Mouse (Mus musculus) forebrain, embryonic 10.5 days (tissue): Measurements from ENCODE around the gene Tbc1d30. TPM values are rescaled to one million over a fixed set of nuclear protein-coding genes. Genes with fewer than 3 reads are reported as not detected.
A peak's percentile ranks its signal among the peaks of the same experiment; 100 is the strongest.

Experiments used
- DNase-seq: peaks from one replicate; pipeline ENCODE4 v3.0.0-alpha.2; 2017; ENCODE audit warnings: low spot score; ENCODE audit errors: extremely low spot score
- H3K27ac ChIP-seq: fragments of 300-500 bp; sonication (generic); 2 replicates; pipeline ENCODE4 v1.5.1; 2016; ENCODE audit warnings: mild to moderate bottlenecking
- H3K27me3 ChIP-seq: fragments of 300-500 bp; sonication (generic); 2 replicates; pipeline ENCODE4 v1.6.1; 2016; ENCODE audit warnings: mild to moderate bottlenecking; ENCODE audit not compliant: poor library complexity, severe bottlenecking
- H3K36me3 ChIP-seq: fragments of 300-500 bp; sonication (generic); replicated peaks from 2 replicates; pipeline ENCODE4 v1.6.1; 2016; ENCODE audit warnings: mild to moderate bottlenecking, moderate library complexity
- H3K4me1 ChIP-seq: fragments of 300-500 bp; sonication (generic); 2 replicates; pipeline ENCODE4 v1.6.1; 2016
- H3K4me3 ChIP-seq: fragments of 300-500 bp; sonication (generic); 2 replicates; pipeline ENCODE4 v1.5.1; 2016; ENCODE audit warnings: mild to moderate bottlenecking, moderate library complexity
- H3K9me3 ChIP-seq: fragments of 300-500 bp; sonication (generic); 2 replicates; pipeline ENCODE4 v1.6.1; 2016; ENCODE audit warnings: mild to moderate bottlenecking, moderate library complexity
- WGBS: fragments of 180-500 bp; shearing (Covaris S2); methylation state at CpG from one replicate; pipeline ENCODE4 v1.1.7; 2016; 5-methylcytosine and 5-hydroxymethylcytosine counted together
- polyA plus RNA-seq: library from polyadenylated mRNA; unstranded; fragments of >200 nt; fragmentation: Nextera tagmentation; extraction: Ambion mirVana; gene quantifications from 2 replicates; pipeline ENCODE4 v1.2.1, GENCODE M21; 2016

Tbc1d30 gene
- polyA plus RNA-seq, 1 experiment from 2014 or later = 1.5 TPM

GRCm38 (mm10) chr10:121246971-121247370 lies 104.1 kb downstream of the Tbc1d30 start:
- no peak for DNase-seq
- peaks cover 5% of the 10 kb centered on the region; the same call in 1 of the 2 replicates for H3K4me1 ChIP-seq

GRCm38 (mm10) chr10:121243373-121244207 lies 107.5 kb downstream of the Tbc1d30 start:
- H3K36me3 ChIP-seq = no peaks in the 10 kb centered on the region
- H3K4me3 ChIP-seq = no peak overlapping the region
- H3K27me3 ChIP-seq = no peaks in the 10 kb centered on the region
- H3K9me3 ChIP-seq = no peaks in the 10 kb centered on the region; the same call in 1 of the 2 replicates
- WGBS = 91% methylated on average over 23 of the region's 23 CpGs
- peaks cover 7% of the 10 kb centered on the region for H3K4me1 ChIP-seq
- no peak overlapping the region for H3K27ac ChIP-seq
- DNase-seq = no peak

More at GRCm38 (mm10) chr10:121246971-121247370, 104.1 kb downstream of the Tbc1d30 start:
- Histone ChIP-seq H3K9me3 (no peaks in the 10 kb centered on the region; the same call in 1 of the 2 replicates), H3K27ac (no peak overlapping the region), H3K27me3 (no peaks in the 10 kb centered on the region), H3K36me3 (no peaks in the 10 kb centered on the region), H3K4me3 (no peak overlapping the region)
- 91% methylated on average over 21 of the region's 21 CpGs for WGBS

- DNase-seq = no peak
- H3K4me1 ChIP-seq = peaks cover 17% of the 10 kb centered on the region
- no peaks in the 10 kb centered on the region; the same call in 1 of the 2 replicates for H3K9me3 ChIP-seq
- 93% methylated on average over 10 of the region's 10 CpGs for WGBS
- H3K27me3 ChIP-seq = no peaks in the 10 kb centered on the region
- H3K36me3 ChIP-seq = no peaks in the 10 kb centered on the region
- H3K4me3 ChIP-seq = no peak overlapping the region
- no peak overlapping the region for H3K27ac ChIP-seq
These were observed 108.5 kb downstream of the Tbc1d30 start for GRCm38 (mm10) chr10:121242596-121242995.

GRCm38 (mm10) chr10:121239065-121239464 lies 112.0 kb downstream of the Tbc1d30 start:
- Histone ChIP-seq H3K9me3 (no peaks in the 10 kb centered on the region), H3K4me1 (peaks cover 17% of the 10 kb centered on the region), H3K27me3 (no peaks in the 10 kb centered on the region), H3K4me3 (no peak overlapping the region), H3K27ac (0 out of 2 replicates have a peak overlapping the region, but pooled peaks have one; percentile 58), H3K36me3 (no peaks in the 10 kb centered on the region)
- no peak for DNase-seq
- WGBS = 89% methylated on average over 10 of the region's 10 CpGs

- Histone ChIP-seq H3K9me3 (no peaks in the 10 kb centered on the region), H3K27ac (peak overlapping the region; percentile 58; the same call in 1 of the 2 replicates), H3K27me3 (no peaks in the 10 kb centered on the region), H3K4me1 (peaks cover 17% of the 10 kb centered on the region), H3K36me3 (no peaks in the 10 kb centered on the region), H3K4me3 (no peak overlapping the region)
- 45% methylated on average over 16 of the region's 16 CpGs for WGBS
- DNase-seq = no peak
These were observed 112.5 kb downstream of the Tbc1d30 start for GRCm38 (mm10) chr10:121238551-121238950.

GRCm38 (mm10) chr10:121237377-121237776 lies 113.7 kb downstream of the Tbc1d30 start:
- peaks cover 17% of the 10 kb centered on the region for H3K4me1 ChIP-seq
- H3K4me3 ChIP-seq = no peak overlapping the region
- WGBS = 86% methylated on average over 5 of the region's 5 CpGs
- H3K27me3 ChIP-seq = no peaks in the 10 kb centered on the region
- H3K36me3 ChIP-seq = no peaks in the 10 kb centered on the region
- H3K27ac ChIP-seq = 0 out of 2 replicates have a peak overlapping the region, but pooled peaks have one; percentile 58
- no peaks in the 10 kb centered on the region for H3K9me3 ChIP-seq
- no peak for DNase-seq

- peaks cover 17% of the 10 kb centered on the region for H3K4me1 ChIP-seq
- H3K36me3 ChIP-seq = no peaks in the 10 kb centered on the region
- H3K27me3 ChIP-seq = no peaks in the 10 kb centered on the region
- no peak overlapping the region for H3K4me3 ChIP-seq
- H3K27ac ChIP-seq = no peak overlapping the region
- 84% methylated on average over 10 of the region's 10 CpGs for WGBS
- H3K9me3 ChIP-seq = peaks cover 9% of the 10 kb centered on the region; the same call in 1 of the 2 replicates
- DNase-seq = no peak
These were observed 115.8 kb downstream of the Tbc1d30 start for GRCm38 (mm10) chr10:121235167-121235824.

GRCm38 (mm10) chr10:121234476-121234875 lies 116.6 kb downstream of the Tbc1d30 start:
- peaks cover 17% of the 10 kb centered on the region for H3K4me1 ChIP-seq
- WGBS = 92% methylated on average over 3 of the region's 3 CpGs
- H3K36me3 ChIP-seq = no peaks in the 10 kb centered on the region
- no peak overlapping the region for H3K27ac ChIP-seq
- H3K9me3 ChIP-seq = peaks cover 9% of the 10 kb centered on the region; the same call in 1 of the 2 replicates
- H3K4me3 ChIP-seq = no peak overlapping the region
- no peak for DNase-seq
- no peaks in the 10 kb centered on the region for H3K27me3 ChIP-seq

GRCm38 (mm10) chr10:121228422-121228953 lies 122.6 kb downstream of the Tbc1d30 start:
- H3K4me1 ChIP-seq = no peaks in the 10 kb centered on the region
- H3K36me3 ChIP-seq = no peaks in the 10 kb centered on the region
- H3K9me3 ChIP-seq = peaks cover 9% of the 10 kb centered on the region; the same call in 1 of the 2 replicates
- H3K27me3 ChIP-seq = no peaks in the 10 kb centered on the region
- WGBS = 91% methylated on average over 15 of the region's 15 CpGs
- DNase-seq = no peak
- H3K27ac ChIP-seq = no peak overlapping the region
- H3K4me3 ChIP-seq = no peak overlapping the region

- Histone ChIP-seq H3K4me1 (no peaks in the 10 kb centered on the region), H3K27ac (no peak overlapping the region), H3K27me3 (no peaks in the 10 kb centered on the region), H3K4me3 (no peak overlapping the region), H3K9me3 (peaks cover 9% of the 10 kb centered on the region; the same call in 1 of the 2 replicates), H3K36me3 (no peaks in the 10 kb centered on the region)
- 68% methylated on average over 16 of the region's 16 CpGs for WGBS
- DNase-seq = no peak
These were observed 123.1 kb downstream of the Tbc1d30 start for GRCm38 (mm10) chr10:121227988-121228409.

GRCm38 (mm10) chr10:121227403-121227802 lies 123.7 kb downstream of the Tbc1d30 start:
- no peak for DNase-seq

GRCm38 (mm10) chr10:121225636-121226035 lies 125.4 kb downstream of the Tbc1d30 start:
- Histone ChIP-seq H3K4me1 (no peaks in the 10 kb centered on the region), H3K36me3 (no peaks in the 10 kb centered on the region), H3K4me3 (no peak overlapping the region), H3K27me3 (no peaks in the 10 kb centered on the region), H3K27ac (no peak overlapping the region), H3K9me3 (peaks cover 3% of the 10 kb centered on the region; the same call in 1 of the 2 replicates)
- 68% methylated on average over 6 of the region's 6 CpGs for WGBS
- no peak for DNase-seq

More at GRCm38 (mm10) chr10:121227403-121227802, 123.7 kb downstream of the Tbc1d30 start:
- Histone ChIP-seq H3K27ac (no peak overlapping the region), H3K27me3 (no peaks in the 10 kb centered on the region), H3K4me1 (no peaks in the 10 kb centered on the region), H3K36me3 (no peaks in the 10 kb centered on the region), H3K4me3 (no peak overlapping the region), H3K9me3 (peaks cover 9% of the 10 kb centered on the region; the same call in 1 of the 2 replicates)
- WGBS = 90% methylated on average over 5 of the region's 5 CpGs
